23 mouse cellular contexts compared by ENCODE assay signal in genomic region chr4:140946048-140946447, GRCm38 (mm10). TPM values are rescaled to one million over a fixed set of nuclear protein-coding genes. Genes with fewer than 3 reads are reported as not detected.
A peak's percentile ranks its signal among the peaks of the same experiment; 100 is the strongest.
DNase-seq lines count a peak whose midpoint lies in the region; ATAC-seq and TF ChIP-seq lines count a peak whose summit lies in the region.
"Had no signal": no experiment of that assay in that cellular context is flagged by ENCODE, and none has a peak within 500 bp of the region (broad histone marks: within the 10 kb centered on the region; RNA-seq: fewer than 3 reads in every experiment).

No protein-coding gene starts in this region.

- 83% methylated on average over 4 of the region's 4 CpGs for WGBS in limb, embryonic 11.5 days
- 84% methylated on average over 4 of the region's 4 CpGs for WGBS in limb, embryonic 10.5 days
- WGBS in thymus, adult 2 months, result 43% methylated on average over 4 of the region's 4 CpGs
- 51% methylated on average over 4 of the region's 4 CpGs for WGBS in bone marrow, adult 2 months

- no peak for ATAC-seq in limb, embryonic 11.5 days (ENCODE audit: insufficient number of reproducible peaks, low FRiP score, low TSS enrichment, low read depth)
- ATAC-seq in megakaryocyte-erythroid progenitor cell, adult 5-6 weeks (replicated peaks; ENCODE audit: low FRiP score, low TSS enrichment, poor library complexity, severe bottlenecking), result peak; percentile 66
- ATAC-seq: forebrain, embryonic 15.5 days; intestine, embryonic 15.5 days; liver, postnatal 0 days had no signal

- no peaks in the 10 kb centered on the region for H3K27me3 ChIP-seq in limb, embryonic 11.5 days (ENCODE audit: control insufficient read depth, insufficient read depth, low read length)
- H3K27me3 ChIP-seq in limb, embryonic 10.5 days (ENCODE audit: low read depth, poor library complexity, severe bottlenecking), result no peaks in the 10 kb centered on the region
- no peaks in the 10 kb centered on the region for H3K27me3 ChIP-seq in thymus, adult 2 months (ENCODE audit: control insufficient read depth, insufficient read depth, low read length)
- H3K27me3 ChIP-seq: embryonic facial prominence, embryonic 15.5 days; forebrain, embryonic 15.5 days; intestine, embryonic 15.5 days; limb, embryonic 12.5 days; midbrain, embryonic 12.5 days had no signal

- TF ChIP-seq CTCF in thymus, adult 2 months (IDR thresholded peaks at IDR 0.05; ENCODE audit: borderline replicate concordance, control insufficient read depth, extremely low read depth, insufficient read depth, low read length, poor library complexity), result no peak
- TF ChIP-seq CTCF in bone marrow, adult 2 months (IDR thresholded peaks at IDR 0.05; ENCODE audit: control insufficient read depth, insufficient read depth, low read length), result no peak

- H3K27ac ChIP-seq in limb, embryonic 11.5 days (replicated peaks; ENCODE audit: low read depth, low read length), result 0 out of 2 replicates have a peak overlapping the region, but pooled peaks have one; percentile 14
- no peak overlapping the region for H3K27ac ChIP-seq in limb, embryonic 10.5 days
- peak overlapping the region; percentile 99 for H3K27ac ChIP-seq in thymus, adult 2 months (ENCODE audit: control insufficient read depth, insufficient read depth, low read length)
- peak overlapping the region; percentile 14; the same call in 1 of the 2 replicates for H3K27ac ChIP-seq in bone marrow, adult 2 months (ENCODE audit: control insufficient read depth, insufficient read depth, low read depth, low read length, poor library complexity)
- H3K27ac ChIP-seq: embryonic facial prominence, embryonic 15.5 days; forebrain, embryonic 15.5 days; hindbrain, embryonic 14.5 days; intestine, embryonic 15.5 days; limb, embryonic 12.5 days; midbrain, embryonic 12.5 days had no signal

- no peak overlapping the region for H3K4me2 ChIP-seq in limb, embryonic 11.5 days (ENCODE audit: low read depth, severe bottlenecking)
- H3K4me2 ChIP-seq: embryonic facial prominence, embryonic 15.5 days; forebrain, embryonic 15.5 days; hindbrain, embryonic 14.5 days; intestine, embryonic 15.5 days; limb, embryonic 12.5 days; liver, embryonic 11.5 days; midbrain, embryonic 12.5 days had no signal

- no peak for TF ChIP-seq POLR2A in thymus, adult 2 months (IDR thresholded peaks at IDR 0.05; ENCODE audit: control insufficient read depth, extremely low read depth, insufficient read depth, low read length, poor library complexity)
- no peak for TF ChIP-seq POLR2A in bone marrow, adult 2 months (IDR thresholded peaks at IDR 0.05; ENCODE audit: borderline replicate concordance, control insufficient read depth, low read depth, low read length)

- DNase-seq in limb, embryonic 11.5 days (ENCODE audit: low spot score), result no peak
- DNase-seq in limb, embryonic 10.5 days (ENCODE audit: low spot score), result no peak
- peak; percentile 41 for DNase-seq in thymus, adult 2 months
- no peak for DNase-seq in thymus, postnatal 10 days (ENCODE audit: low spot score in 2 of 2)
- DNase-seq in adrenal gland, postnatal 4 days (ENCODE audit: low spot score in 2 of 2), result no peak
- DNase-seq: adrenal gland, postnatal 14 days; B cell, adult 2 months; cerebellum, adult 9-10 months; heart, postnatal 4 days; kidney, adult 8-10 months; kidney, postnatal 25 days; liver, postnatal 0 days; right cerebral cortex, postnatal 14 days had no signal

- no peaks in the 10 kb centered on the region for H3K4me1 ChIP-seq in limb, embryonic 11.5 days (ENCODE audit: control insufficient read depth, insufficient read depth, low read length)
- peaks cover 8% of the 10 kb centered on the region; the same call in 1 of the 2 replicates for H3K4me1 ChIP-seq in limb, embryonic 10.5 days
- peaks cover 65% of the 10 kb centered on the region for H3K4me1 ChIP-seq in thymus, adult 2 months (replicated peaks; ENCODE audit: control insufficient read depth, insufficient read depth, low read length)
- H3K4me1 ChIP-seq in bone marrow, adult 2 months (ENCODE audit: control insufficient read depth, insufficient read depth, low read length), result peaks cover 7% of the 10 kb centered on the region
- H3K4me1 ChIP-seq: embryonic facial prominence, embryonic 15.5 days; intestine, embryonic 15.5 days; midbrain, embryonic 12.5 days had no signal

- H3K9me3 ChIP-seq in limb, embryonic 11.5 days (ENCODE audit: control insufficient read depth, low read length), result no peaks in the 10 kb centered on the region
- no peaks in the 10 kb centered on the region for H3K9me3 ChIP-seq in limb, embryonic 10.5 days (replicated peaks)
- H3K9me3 ChIP-seq: embryonic facial prominence, embryonic 15.5 days; forebrain, embryonic 15.5 days; intestine, embryonic 15.5 days; midbrain, embryonic 12.5 days had no signal

- H3K36me3 ChIP-seq in limb, embryonic 11.5 days (ENCODE audit: control insufficient read depth, insufficient read depth, low read length), result no peaks in the 10 kb centered on the region
- no peaks in the 10 kb centered on the region for H3K36me3 ChIP-seq in limb, embryonic 10.5 days
- no peaks in the 10 kb centered on the region for H3K36me3 ChIP-seq in thymus, adult 2 months (ENCODE audit: control insufficient read depth, insufficient read depth, low read length)
- H3K36me3 ChIP-seq: embryonic facial prominence, embryonic 15.5 days; forebrain, embryonic 15.5 days; intestine, embryonic 15.5 days; limb, embryonic 12.5 days; midbrain, embryonic 12.5 days had no signal

- no peak overlapping the region for H3K4me3 ChIP-seq in limb, embryonic 11.5 days (ENCODE audit: low read depth, low read length)
- no peak overlapping the region for H3K4me3 ChIP-seq in limb, embryonic 10.5 days
- no peak overlapping the region for H3K4me3 ChIP-seq in thymus, adult 2 months (ENCODE audit: control insufficient read depth, insufficient read depth, low read length)
- H3K4me3 ChIP-seq in bone marrow, adult 2 months (replicated peaks; ENCODE audit: control insufficient read depth, low read depth, low read length), result no peak overlapping the region
- H3K4me3 ChIP-seq: embryonic facial prominence, embryonic 15.5 days; forebrain, embryonic 15.5 days; intestine, embryonic 15.5 days; layer of hippocampus, adult 2 months; limb, embryonic 12.5 days; midbrain, embryonic 12.5 days had no signal

- H3K9ac ChIP-seq in limb, embryonic 11.5 days (ENCODE audit: low read length), result no peak overlapping the region
- H3K9ac ChIP-seq: embryonic facial prominence, embryonic 15.5 days; forebrain, embryonic 15.5 days; hindbrain, embryonic 14.5 days; intestine, embryonic 15.5 days; limb, embryonic 12.5 days; liver, postnatal 0 days; midbrain, embryonic 12.5 days had no signal

RNA-seq across cellular contexts. Expression of gene Sdhb, which starts 15.0 kb away (rescaled TPM):
- polyA plus RNA-seq in limb, embryonic 11.5 days (2014; fragmentation: Nextera tagmentation; extraction: Ambion mirVana), result 403 and 421 TPM in 2 replicates
- polyA plus RNA-seq in limb, embryonic 10.5 days (2016; fragmentation: Nextera tagmentation; extraction: Ambion mirVana), result 428 and 436 TPM in 2 replicates
- 194 and 239 TPM in 2 replicates for polyA plus RNA-seq in thymus, adult 2 months (2012; rRNA removed)
- 33.6 and 65.3 TPM in 2 replicates for polyA plus RNA-seq in bone marrow, adult 2 months (2011; ENCODE audit: insufficient read depth, insufficient read length, low replicate concordance, missing spikeins)
- 154 and 177 TPM in 2 replicates for total RNA-seq in megakaryocyte-erythroid progenitor cell, adult 5-6 weeks (2014; fragmentation: Nextera tagmentation)
- 99.5 and 128 TPM in 2 replicates for total RNA-seq in megakaryocyte-erythroid progenitor cell, adult 5-6 weeks (2017)
- 100 to 1,000 TPM; 271 to 305 TPM for total RNA-seq in adrenal gland, postnatal 4 days (2021)

RNA-seq across cellular contexts. Expression of gene Padi2, which starts 39.9 kb away (rescaled TPM):
- 0.17 and 0.35 TPM in 2 replicates for polyA plus RNA-seq in limb, embryonic 11.5 days (2014; fragmentation: Nextera tagmentation; extraction: Ambion mirVana)
- polyA plus RNA-seq in limb, embryonic 10.5 days (2016; fragmentation: Nextera tagmentation; extraction: Ambion mirVana), result 0.05 and 0.33 TPM in 2 replicates
- polyA plus RNA-seq in thymus, adult 2 months (2012; rRNA removed), result 19.5 and 21.9 TPM in 2 replicates
- 5.6 and 11.4 TPM in 2 replicates for polyA plus RNA-seq in bone marrow, adult 2 months (2011; ENCODE audit: insufficient read depth, insufficient read length, low replicate concordance, missing spikeins)
- 1.3 and 1.6 TPM in 2 replicates for total RNA-seq in megakaryocyte-erythroid progenitor cell, adult 5-6 weeks (2014; fragmentation: Nextera tagmentation)
- total RNA-seq in megakaryocyte-erythroid progenitor cell, adult 5-6 weeks (2017), result 2.9 and 3.8 TPM in 2 replicates
- total RNA-seq in adrenal gland, postnatal 4 days (2021), result 1 to 10 TPM; 6.7 to 9.5 TPM

RNA-seq across cellular contexts. Expression of gene Atp13a2, which starts 40.6 kb away (rescaled TPM):
- polyA plus RNA-seq in limb, embryonic 11.5 days (2014; fragmentation: Nextera tagmentation; extraction: Ambion mirVana), result 27.8 and 28.7 TPM in 2 replicates
- 33.9 and 44.0 TPM in 2 replicates for polyA plus RNA-seq in limb, embryonic 10.5 days (2016; fragmentation: Nextera tagmentation; extraction: Ambion mirVana)
- polyA plus RNA-seq in thymus, adult 2 months (2012; rRNA removed), result 300 and 301 TPM in 2 replicates
- polyA plus RNA-seq in bone marrow, adult 2 months (2011; ENCODE audit: insufficient read depth, insufficient read length, low replicate concordance, missing spikeins), result 28.4 and 46.7 TPM in 2 replicates
- total RNA-seq in megakaryocyte-erythroid progenitor cell, adult 5-6 weeks (2014; fragmentation: Nextera tagmentation), result 24.6 and 25.2 TPM in 2 replicates
- 20.4 and 28.7 TPM in 2 replicates for total RNA-seq in megakaryocyte-erythroid progenitor cell, adult 5-6 weeks (2017)
- 10 to 100 TPM; 58.8 to 63.5 TPM for total RNA-seq in adrenal gland, postnatal 4 days (2021)
